Mouse (Mus musculus) megakaryocyte-erythroid progenitor cell, adult 5-6 weeks (primary cell): ENCODE results near the gene Emc1. TPM values are rescaled to one million over a fixed set of nuclear protein-coding genes. Genes with fewer than 3 reads are reported as not detected.

Experiments used
- ATAC-seq: replicated peaks from 2 replicates; pipeline ENCODE4 v1.8.0; 2016; ENCODE audit warnings: mild to moderate bottlenecking, inconsistent platforms; ENCODE audit not compliant: severe bottlenecking, poor library complexity, low FRiP score, low TSS enrichment
- total RNA-seq, 2 experiments: library from RNA; stranded (forward) in 1 of 2; stranded (reverse) in 1 of 2; fragments of 200-1000, 215-1000 nt in 1 of 2; fragments of >200 nt in 1 of 2; fragmentation: Nextera tagmentation in 1 of 2; gene quantifications; 2 replicates each; pipeline ENCODE4 v1.2.3; 2014 to 2017

Emc1 gene
- total RNA-seq, 2 experiments from 2014 or later: 30.4 to 55.9 TPM

DNA sequence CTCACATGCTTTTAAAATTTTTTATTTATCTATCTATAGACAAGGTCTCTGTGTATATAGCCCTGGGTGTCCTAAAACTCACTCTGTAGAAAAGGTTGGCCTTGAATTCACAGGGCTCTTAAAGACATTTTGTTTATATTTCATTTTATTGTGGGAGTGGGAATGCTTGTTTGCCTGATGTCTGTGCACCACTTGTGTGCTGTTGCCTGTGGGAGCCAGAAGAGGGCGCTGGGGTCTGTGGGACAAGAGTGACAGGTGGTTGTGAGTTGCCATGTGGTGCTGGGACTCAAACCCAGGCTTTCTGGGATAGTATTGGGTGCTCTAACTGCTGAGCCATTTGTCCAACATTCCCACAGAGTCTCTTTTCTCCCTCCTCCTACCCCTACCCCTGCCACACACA lies 65.5 kb downstream of the Emc1 start:
- no peak for ATAC-seq

DNA sequence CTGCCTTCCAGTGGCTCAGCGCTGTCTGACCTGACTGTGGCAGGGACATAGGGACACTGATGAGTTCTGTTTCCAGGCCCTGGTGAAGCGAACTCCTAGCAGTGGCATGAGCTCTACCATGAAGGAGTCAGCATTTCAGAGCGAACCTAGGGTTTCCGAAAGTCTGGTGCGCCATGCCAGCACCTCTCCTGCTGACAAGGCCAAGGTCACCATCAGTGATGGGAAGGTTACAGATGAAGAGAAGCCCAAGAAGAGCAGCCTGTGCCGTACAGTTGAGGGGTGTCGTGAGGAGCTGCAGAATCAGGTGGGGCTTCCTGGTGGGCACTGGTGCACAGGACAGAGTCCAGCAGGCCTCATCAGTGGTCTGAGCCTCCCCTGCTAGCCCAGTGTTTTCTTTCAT lies 69.2 kb downstream of the Emc1 start:
- ATAC-seq: no peak

DNA sequence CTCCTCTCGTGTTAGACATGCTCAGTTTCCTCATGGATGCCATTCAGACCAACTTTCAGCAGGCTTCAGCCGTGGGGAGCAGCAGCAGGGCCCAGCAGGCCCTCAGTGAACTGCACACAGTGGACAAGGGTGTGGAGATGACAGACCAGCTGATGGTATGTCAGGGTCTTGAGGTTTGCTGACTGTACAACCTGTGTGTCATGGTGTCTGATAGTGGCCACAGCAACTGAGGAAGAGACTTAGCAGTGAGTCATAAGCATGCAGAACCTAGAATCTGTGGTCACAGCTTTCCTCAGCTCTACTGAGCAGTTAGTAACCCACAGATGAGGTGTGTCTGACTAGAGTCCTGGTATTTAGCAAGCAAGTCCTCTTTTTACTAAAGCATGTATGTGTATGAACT lies 70.0 kb downstream of the Emc1 start:
- no peak for ATAC-seq

DNA sequence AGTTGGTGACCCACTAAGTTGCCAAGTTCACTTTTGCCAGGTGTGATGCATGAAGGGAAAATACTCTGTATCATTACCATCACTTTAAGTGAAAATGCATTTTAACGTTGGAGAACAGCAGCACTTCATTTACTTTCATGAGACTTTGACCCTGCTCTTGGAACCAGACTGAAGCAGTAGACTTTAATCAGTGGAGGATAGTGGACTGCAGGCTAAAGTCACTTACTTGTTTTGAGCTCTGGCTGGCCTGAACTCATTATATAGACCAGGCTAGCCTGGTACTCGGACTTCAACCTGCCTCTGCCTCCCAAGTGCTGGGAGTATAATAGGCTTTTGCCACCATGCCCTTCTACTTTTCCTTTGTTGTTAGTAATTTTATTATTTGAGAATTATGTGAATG lies 70.9 kb downstream of the Emc1 start:
- ATAC-seq: no peak

Other genes starting within 250 kb of the Emc1 start
- 461 and 512 TPM in 2 replicates for gene Minos1, start 221.5 kb upstream of the Emc1 start, total RNA-seq (2014; fragmentation: Nextera tagmentation)
- gene Minos1, start 221.5 kb upstream of the Emc1 start, total RNA-seq (2017): 209 and 264 TPM in 2 replicates
- 216 and 230 TPM in 2 replicates for gene Capzb, start 159.7 kb upstream of the Emc1 start, total RNA-seq (2014; fragmentation: Nextera tagmentation)
- gene Capzb, start 159.7 kb upstream of the Emc1 start, total RNA-seq (2017): 90.1 and 113 TPM in 2 replicates
- 2.3 and 3.1 TPM in 2 replicates for gene Pqlc2, start 41.9 kb upstream of the Emc1 start, total RNA-seq (2014; fragmentation: Nextera tagmentation)
- 4.0 and 6.6 TPM in 2 replicates for gene Pqlc2, start 41.9 kb upstream of the Emc1 start, total RNA-seq (2017)
- gene Akr7a5, start 41.8 kb upstream of the Emc1 start, total RNA-seq (2014; fragmentation: Nextera tagmentation): 32.1 and 33.8 TPM in 2 replicates
- gene Akr7a5, start 41.8 kb upstream of the Emc1 start, total RNA-seq (2017): 8.8 and 14.8 TPM in 2 replicates
- gene Mrto4, start within 50 bp of the Emc1 start, total RNA-seq (2014; fragmentation: Nextera tagmentation): 200 and 273 TPM in 2 replicates
- 118 and 136 TPM in 2 replicates for gene Mrto4, start within 50 bp of the Emc1 start, total RNA-seq (2017)
- gene Ubr4, start within 50 bp of the Emc1 start, total RNA-seq (2014; fragmentation: Nextera tagmentation): 164 and 201 TPM in 2 replicates
- 78.1 and 79.4 TPM in 2 replicates for gene Ubr4, start within 50 bp of the Emc1 start, total RNA-seq (2017)
- 0.35 and 0.37 TPM in 2 replicates for gene Iffo2, start 178.0 kb downstream of the Emc1 start, total RNA-seq (2014; fragmentation: Nextera tagmentation)
- 0.23 and 0.34 TPM in 2 replicates for gene Iffo2, start 178.0 kb downstream of the Emc1 start, total RNA-seq (2017)